Mouse (Mus musculus) testis, adult 2 months (tissue): ENCODE results near the gene Tbc1d9.

Experiments
- CTCF ChIP-seq: fragments of 200-500 bp; IDR thresholded peaks from 2 replicates; pipeline ENCODE4 v1.5.1; 2012; ENCODE audit warnings: low read depth, mild to moderate bottlenecking, inconsistent platforms, low read length, moderate library complexity; ENCODE audit not compliant: control insufficient read depth, insufficient read depth, insufficient replicate concordance
- POLR2A ChIP-seq: fragments of 200-500 bp; IDR thresholded peaks from 2 replicates; pipeline ENCODE4 v1.6.1; 2012; ENCODE audit warnings: low read depth, mild to moderate bottlenecking, inconsistent platforms, low read length, moderate library complexity; ENCODE audit not compliant: control insufficient read depth

DNA sequence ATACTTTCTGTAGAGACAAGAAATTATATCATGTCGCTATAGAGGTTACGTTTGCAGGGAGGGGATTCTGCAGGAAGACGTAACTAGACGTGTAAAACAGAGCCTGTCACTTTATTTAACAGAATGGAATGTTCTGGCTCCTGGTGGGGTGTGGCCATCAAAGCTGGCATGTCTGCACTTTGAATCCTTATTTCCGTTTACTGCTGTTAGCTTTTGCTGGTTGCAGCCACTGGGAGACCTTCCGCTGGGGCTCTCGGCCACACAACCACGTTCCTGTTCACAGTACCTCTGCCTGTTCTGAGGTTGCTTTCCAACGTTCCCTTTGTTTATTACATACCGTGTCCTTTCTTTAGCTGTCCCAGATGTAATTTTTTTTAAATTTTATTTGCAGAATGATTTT lies 107.3 kb downstream of the Tbc1d9 start:
- TF ChIP-seq CTCF, result no peak
- no peak for TF ChIP-seq POLR2A
